Mouse (Mus musculus) G1E (cell line): ENCODE data around the gene Cbr4.

ENCODE experiments used
- CTCF ChIP-seq: IDR thresholded peaks from 2 replicates; pipeline ENCODE4 v1.5.1; 2012; ENCODE audit warnings: low read depth, low read length, inconsistent platforms, mixed read lengths
- TAL1 ChIP-seq: conservative IDR thresholded peaks from 2 replicates; pipeline ENCODE4 v1.6.1; 2012; ENCODE audit warnings: low read depth, low read length, inconsistent platforms, mixed read lengths

DNA sequence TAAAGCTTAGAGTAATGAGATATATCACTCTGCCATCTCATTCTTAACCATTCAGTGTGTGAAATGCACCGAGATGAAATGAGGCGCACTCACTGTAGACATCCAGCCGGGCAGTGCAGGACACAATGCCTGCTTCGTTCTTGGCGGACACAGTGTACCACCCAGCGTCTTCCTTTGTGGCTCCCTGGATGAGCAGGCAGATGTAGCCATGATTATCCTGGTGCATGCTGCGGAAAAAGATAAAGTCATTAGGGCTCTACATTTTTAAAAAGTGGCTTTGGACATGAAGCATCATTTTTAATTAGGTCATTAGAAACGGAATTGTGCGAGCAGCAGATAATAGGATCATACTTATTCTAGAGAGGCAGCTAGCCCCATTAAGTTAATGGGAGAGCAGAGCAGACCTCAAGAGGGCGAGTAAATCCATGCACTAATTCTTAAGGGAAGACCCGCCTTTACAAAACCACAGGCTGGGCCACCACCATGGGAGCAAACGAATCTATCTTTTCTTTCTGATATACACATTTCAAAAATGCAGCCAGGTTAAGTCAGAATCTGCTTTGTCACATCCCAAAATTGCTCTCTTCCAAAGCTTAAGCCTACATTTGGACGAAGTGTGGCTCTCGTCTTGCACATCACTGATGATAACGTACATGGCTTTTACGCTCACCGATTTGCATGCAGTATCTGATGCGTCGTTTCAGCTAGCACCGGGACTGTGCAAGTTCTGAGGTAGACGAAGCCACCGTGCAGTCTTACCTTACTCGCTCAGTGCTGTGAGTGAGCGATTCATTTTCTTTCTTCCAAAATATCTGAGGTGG lies 27.8 kb downstream of the Cbr4 start:
- TF ChIP-seq CTCF (no peak), TAL1 (no peak)
